Mouse (Mus musculus): ENCODE measurements around the gene Manf. TPM values are rescaled to one million over a fixed set of nuclear protein-coding genes. Genes with fewer than 3 reads are reported as not detected.
A peak's percentile ranks its signal among the peaks of the same experiment; 100 is the strongest.

Gene Manf
- 231 and 303 TPM in 2 replicates for polyA plus RNA-seq (2015; fragmentation: Nextera tagmentation; extraction: Ambion mirVana)

GRCm38 (mm10) chr9:106891829-106892551 is at the start of gene Manf:
Gene Manf, minus strand, starts transcription at chr9:106891979.
- under 1% methylated on average over 59 of the region's 59 CpGs for WGBS
- peak within 1 kb of the TSS; percentile 72 for H3K4me3 ChIP-seq
- no peaks in the 10 kb centered on the region for H3K27me3 ChIP-seq
- H3K4me1 ChIP-seq (replicated peaks) = peaks cover 49% of the 10 kb centered on the region
- H3K27ac ChIP-seq (replicated peaks) = peak within 1 kb of the TSS; percentile 93
- ATAC-seq (ENCODE audit: low read depth) = peak; percentile 99
- H3K4me2 ChIP-seq = peak within 1 kb of the TSS; percentile 76
- no peaks in the 10 kb centered on the region for H3K9me3 ChIP-seq
- peaks cover 53% of the 10 kb centered on the region for H3K36me3 ChIP-seq
- H3K9ac ChIP-seq = peak within 1 kb of the TSS; percentile 85

- Histone ChIP-seq H3K9me3 (no peaks in the 10 kb centered on the region), H3K9ac (no peak overlapping the region), H3K4me2 (no peak overlapping the region), H3K36me3 (peaks cover 65% of the 10 kb centered on the region), H3K4me3 (no peak overlapping the region), H3K4me1 (replicated peaks) (no peaks in the 10 kb centered on the region), H3K27ac (replicated peaks) (no peak overlapping the region), H3K27me3 (no peaks in the 10 kb centered on the region)
- no peak for ATAC-seq (ENCODE audit: low read depth)
- WGBS = 88% methylated on average over 1 of the region's 1 CpGs
These were observed 43.2 kb upstream of the Manf start for GRCm38 (mm10) chr9:106934998-106935397.

GRCm38 (mm10) chr9:106914878-106915277 is 23.1 kb upstream of the Manf start:
- no peak for ATAC-seq (ENCODE audit: low read depth)
- Histone ChIP-seq H3K9ac (no peak overlapping the region), H3K36me3 (peaks cover 19% of the 10 kb centered on the region; the same call in 1 of the 2 replicates), H3K9me3 (no peaks in the 10 kb centered on the region), H3K27me3 (no peaks in the 10 kb centered on the region), H3K4me3 (no peak overlapping the region), H3K4me1 (replicated peaks) (no peaks in the 10 kb centered on the region), H3K27ac (replicated peaks) (no peak overlapping the region), H3K4me2 (no peak overlapping the region)
- WGBS = 93% methylated on average over 6 of the region's 6 CpGs

DNA sequence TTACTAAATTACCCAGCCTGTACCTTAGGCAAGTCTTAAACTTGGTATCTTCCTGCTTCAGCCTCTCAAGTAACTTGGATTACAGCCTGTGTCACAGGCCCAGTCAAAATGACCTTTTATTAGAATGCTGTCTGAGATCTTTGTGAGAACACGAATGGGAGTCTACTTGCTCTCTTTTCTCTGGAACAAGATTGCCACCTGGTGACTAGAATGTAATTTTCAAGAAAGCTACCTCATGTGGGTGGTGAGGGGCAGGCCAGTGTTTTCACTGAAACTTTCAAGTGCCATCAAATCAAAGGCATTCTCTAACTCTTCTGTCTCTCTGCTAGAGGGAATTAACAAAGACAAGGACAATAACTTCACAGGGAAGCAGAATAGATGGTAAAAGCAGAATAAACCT is 22.0 kb upstream of the Manf start:
- Histone ChIP-seq H3K9ac (no peak overlapping the region), H3K9me3 (no peaks in the 10 kb centered on the region), H3K4me2 (no peak overlapping the region), H3K4me1 (replicated peaks) (no peaks in the 10 kb centered on the region), H3K27ac (replicated peaks) (no peak overlapping the region), H3K4me3 (no peak overlapping the region), H3K36me3 (peaks cover 27% of the 10 kb centered on the region; the same call in 1 of the 2 replicates), H3K27me3 (no peaks in the 10 kb centered on the region)
- no peak for ATAC-seq (ENCODE audit: low read depth)
- WGBS = 22% methylated on average over 1 of the region's 1 CpGs

DNA sequence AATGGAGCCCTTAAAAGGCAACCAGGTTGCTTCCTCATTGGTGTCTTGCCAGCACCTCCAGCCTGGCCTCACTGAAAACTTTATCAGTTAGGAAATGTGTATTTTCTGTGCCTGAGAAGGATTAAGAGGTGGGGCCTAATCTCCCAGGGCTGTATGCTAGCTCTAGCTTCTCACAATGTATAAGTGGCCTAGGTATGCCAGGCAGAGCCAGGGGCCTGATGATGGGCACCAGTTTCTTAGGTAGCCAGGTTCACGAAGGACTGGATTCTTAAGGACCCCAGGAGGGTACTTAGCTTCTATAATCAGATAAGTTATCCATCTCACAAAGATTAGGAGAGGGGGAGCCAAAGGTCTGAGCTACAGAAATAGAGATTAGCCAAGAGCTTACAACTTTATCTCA is 19.8 kb upstream of the Manf start:
- Histone ChIP-seq H3K4me2 (no peak overlapping the region), H3K9ac (no peak overlapping the region), H3K9me3 (no peaks in the 10 kb centered on the region), H3K27me3 (no peaks in the 10 kb centered on the region), H3K27ac (replicated peaks) (no peak overlapping the region), H3K4me1 (replicated peaks) (no peaks in the 10 kb centered on the region), H3K36me3 (peaks cover 37% of the 10 kb centered on the region; the same call in 1 of the 2 replicates), H3K4me3 (no peak overlapping the region)
- WGBS = 82% methylated on average over 1 of the region's 1 CpGs
- ATAC-seq (ENCODE audit: low read depth) = no peak

GRCm38 (mm10) chr9:106908715-106909114 is 16.9 kb upstream of the Manf start:
- Histone ChIP-seq H3K4me2 (no peak overlapping the region), H3K9me3 (no peaks in the 10 kb centered on the region), H3K4me1 (replicated peaks) (no peaks in the 10 kb centered on the region), H3K27me3 (no peaks in the 10 kb centered on the region), H3K27ac (replicated peaks) (peak overlapping the region; percentile 46; the same call in 1 of the 2 replicates), H3K4me3 (no peak overlapping the region), H3K36me3 (peaks cover 41% of the 10 kb centered on the region; the same call in 1 of the 2 replicates), H3K9ac (no peak overlapping the region)
- WGBS = 53% methylated on average over 5 of the region's 5 CpGs
- ATAC-seq (ENCODE audit: low read depth) = no peak

DNA sequence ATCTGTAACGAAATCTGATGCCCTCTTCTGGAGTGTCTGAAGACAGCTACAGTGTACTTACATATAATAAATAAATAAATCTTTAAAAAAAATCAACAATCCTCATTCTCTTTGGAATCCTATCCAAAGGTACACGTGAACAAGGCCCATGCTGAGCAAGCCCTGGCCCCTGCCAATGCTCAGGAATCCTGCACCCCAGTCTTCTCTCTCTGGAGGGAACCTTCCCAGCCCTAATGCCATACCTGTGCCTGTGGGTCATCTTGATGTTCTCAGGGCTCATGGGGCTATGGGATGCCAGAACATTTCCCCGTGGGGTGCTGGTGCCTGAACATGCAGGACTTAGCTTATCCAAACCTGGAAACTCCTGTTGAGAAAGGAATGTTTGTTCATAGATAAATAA is 16.4 kb upstream of the Manf start:
- WGBS = 90% methylated on average over 3 of the region's 3 CpGs
- no peak for ATAC-seq (ENCODE audit: low read depth)

GRCm38 (mm10) chr9:106906597-106906996 is 14.8 kb upstream of the Manf start:
- ATAC-seq (ENCODE audit: low read depth) = no peak
- Histone ChIP-seq H3K9ac (no peak overlapping the region), H3K4me1 (replicated peaks) (no peaks in the 10 kb centered on the region), H3K4me3 (no peak overlapping the region), H3K27me3 (no peaks in the 10 kb centered on the region), H3K36me3 (peaks cover 34% of the 10 kb centered on the region), H3K27ac (replicated peaks) (no peak overlapping the region), H3K4me2 (no peak overlapping the region), H3K9me3 (no peaks in the 10 kb centered on the region)
- WGBS = 89% methylated on average over 8 of the region's 8 CpGs

More for the DNA sequence above, 16.4 kb upstream of the Manf start:
- H3K27ac ChIP-seq (replicated peaks) = no peak overlapping the region
- H3K9me3 ChIP-seq = no peaks in the 10 kb centered on the region
- no peaks in the 10 kb centered on the region for H3K27me3 ChIP-seq
- H3K4me2 ChIP-seq = no peak overlapping the region
- no peaks in the 10 kb centered on the region for H3K4me1 ChIP-seq (replicated peaks)
- no peak overlapping the region for H3K9ac ChIP-seq
- peaks cover 40% of the 10 kb centered on the region; the same call in 1 of the 2 replicates for H3K36me3 ChIP-seq
- no peak overlapping the region for H3K4me3 ChIP-seq

DNA sequence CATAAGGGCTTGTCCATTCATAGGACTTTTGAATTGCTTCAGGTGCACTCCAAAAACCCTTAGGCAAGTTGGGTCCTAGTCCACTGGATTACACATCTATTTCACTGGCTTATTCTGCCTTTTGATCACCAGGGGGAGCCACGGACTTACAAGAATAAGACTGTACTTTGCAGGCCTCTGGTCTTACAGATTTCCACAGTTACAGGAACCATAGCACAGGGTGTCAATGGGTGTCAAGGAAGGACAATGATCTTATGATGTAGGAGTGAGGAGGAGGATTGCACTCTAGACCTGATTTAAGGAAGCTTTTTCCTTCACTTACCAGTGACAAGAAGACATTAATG is 12.0 kb upstream of the Manf start:
- no peak for ATAC-seq (ENCODE audit: low read depth)
- Histone ChIP-seq H3K27me3 (no peaks in the 10 kb centered on the region), H3K4me2 (no peak overlapping the region), H3K9ac (no peak overlapping the region), H3K4me1 (replicated peaks) (no peaks in the 10 kb centered on the region), H3K36me3 (peaks cover 48% of the 10 kb centered on the region), H3K27ac (replicated peaks) (no peak overlapping the region), H3K9me3 (no peaks in the 10 kb centered on the region), H3K4me3 (no peak overlapping the region)
- whole genome bisulfite sequencing = 19% methylated on average over 1 of the region's 1 CpGs

DNA sequence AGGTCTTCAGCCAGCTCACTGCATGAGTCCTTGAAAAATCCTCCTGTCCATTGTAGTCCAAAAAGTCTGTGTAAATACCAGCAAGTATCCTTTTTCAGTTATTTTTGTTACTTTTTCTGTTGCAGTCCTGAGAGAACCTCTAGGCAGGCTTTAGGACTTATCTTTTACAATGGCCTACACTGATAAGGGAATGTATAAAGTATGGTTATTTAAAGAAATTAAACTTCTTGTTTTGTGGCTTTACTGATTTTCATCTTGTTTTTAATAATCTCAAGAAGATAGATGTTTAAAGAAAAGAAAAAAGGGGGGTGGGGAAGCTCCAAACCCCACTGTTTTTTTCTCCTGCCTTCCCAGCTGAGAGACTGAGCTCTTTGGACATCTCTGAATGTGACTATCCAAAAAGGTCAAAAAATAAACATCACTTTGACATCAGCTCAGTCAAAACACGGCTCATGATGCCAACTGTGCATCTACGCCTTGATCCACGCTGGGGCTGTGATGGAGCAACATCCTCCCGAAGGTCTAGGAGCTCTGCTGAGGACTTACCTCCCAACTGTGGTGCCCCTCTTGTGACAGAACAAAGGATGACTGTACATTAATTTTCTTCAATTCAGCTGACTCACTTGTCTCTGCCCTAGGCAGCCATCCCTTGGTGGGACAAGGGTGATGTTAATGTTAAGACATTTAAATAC is 11.5 kb upstream of the Manf start:
- no peak overlapping the region for H3K4me2 ChIP-seq
- 75% methylated on average over 4 of the region's 4 CpGs for WGBS
- H3K27me3 ChIP-seq = no peaks in the 10 kb centered on the region
- no peak overlapping the region for H3K4me3 ChIP-seq
- peaks cover 47% of the 10 kb centered on the region for H3K36me3 ChIP-seq
- no peaks in the 10 kb centered on the region for H3K9me3 ChIP-seq
- no peaks in the 10 kb centered on the region for H3K4me1 ChIP-seq (replicated peaks)
- H3K27ac ChIP-seq (replicated peaks) = no peak overlapping the region
- H3K9ac ChIP-seq = no peak overlapping the region
- ATAC-seq (ENCODE audit: low read depth) = no peak

GRCm38 (mm10) chr9:106901596-106901995 is 9.8 kb upstream of the Manf start:
- no peak overlapping the region for H3K27ac ChIP-seq (replicated peaks)
- ATAC-seq (ENCODE audit: low read depth) = no peak
- no peak overlapping the region for H3K4me3 ChIP-seq
- no peak overlapping the region for H3K9ac ChIP-seq
- H3K36me3 ChIP-seq = peaks cover 53% of the 10 kb centered on the region
- H3K27me3 ChIP-seq = no peaks in the 10 kb centered on the region
- H3K9me3 ChIP-seq = no peaks in the 10 kb centered on the region
- 90% methylated on average over 7 of the region's 7 CpGs for WGBS
- no peak overlapping the region for H3K4me2 ChIP-seq
- H3K4me1 ChIP-seq (replicated peaks) = no peaks in the 10 kb centered on the region

DNA sequence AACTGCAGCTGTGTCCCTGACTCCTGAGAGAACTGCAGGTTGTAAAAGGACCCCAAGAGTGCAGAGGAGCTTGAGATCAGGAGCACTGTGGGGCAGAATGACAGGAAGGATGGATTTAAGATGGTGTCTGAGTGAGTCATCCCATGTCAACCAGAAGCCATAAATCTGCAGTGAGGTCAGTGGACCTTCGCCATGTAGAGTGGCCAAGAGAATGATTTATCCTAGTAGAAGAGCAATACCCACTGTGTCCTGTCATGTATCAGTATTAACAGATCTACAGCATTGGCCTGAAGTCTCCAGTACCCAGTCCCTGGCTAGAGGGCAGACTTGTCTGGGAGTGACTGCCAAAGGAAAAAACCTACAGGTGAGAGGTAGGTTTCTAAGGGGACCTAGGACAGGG is 7.1 kb upstream of the Manf start:
- no peaks in the 10 kb centered on the region for H3K9me3 ChIP-seq
- H3K4me3 ChIP-seq = no peak overlapping the region
- no peak overlapping the region for H3K9ac ChIP-seq
- no peaks in the 10 kb centered on the region for H3K27me3 ChIP-seq
- ATAC-seq (ENCODE audit: low read depth) = no peak
- no peak overlapping the region for H3K27ac ChIP-seq (replicated peaks)
- no peaks in the 10 kb centered on the region for H3K4me1 ChIP-seq (replicated peaks)
- WGBS = 77% methylated on average over 1 of the region's 1 CpGs
- peaks cover 66% of the 10 kb centered on the region for H3K36me3 ChIP-seq
- H3K4me2 ChIP-seq = no peak overlapping the region

All from neural tube, embryonic 13.5 days (tissue).